In genomic region chr1:139421521-139421874, GRCm38 (mm10) we compare ENCODE assay signal across 8 mouse cellular contexts. TPM values are rescaled to one million over a fixed set of nuclear protein-coding genes. Genes with fewer than 3 reads are reported as not detected.
DNase-seq lines count a peak whose midpoint lies in the region; ATAC-seq and TF ChIP-seq lines count a peak whose summit lies in the region.

No protein-coding gene starts in this region.

- peaks cover 11% of the 10 kb centered on the region for H3K36me3 ChIP-seq in C2C12 (ENCODE audit: control insufficient read depth, insufficient read depth)
- peaks cover 5% of the 10 kb centered on the region; the same call in 1 of the 2 replicates for H3K36me3 ChIP-seq in forebrain, embryonic 13.5 days (ENCODE audit: poor library complexity, severe bottlenecking)
- peaks cover 4% of the 10 kb centered on the region; the same call in 1 of the 2 replicates for H3K36me3 ChIP-seq in liver, embryonic 13.5 days

- H3K4me3 ChIP-seq in cerebellum, adult 2 months (replicated peaks; ENCODE audit: insufficient read depth, low read depth, low read length): peak overlapping the region; percentile 97
- H3K4me3 ChIP-seq in C2C12 (ENCODE audit: insufficient read depth, poor library complexity, severe bottlenecking): peak overlapping the region; percentile 89
- H3K4me3 ChIP-seq in forebrain, embryonic 13.5 days: peak overlapping the region; percentile 87
- peak overlapping the region; percentile 89 for H3K4me3 ChIP-seq in liver, embryonic 13.5 days (replicated peaks)

- H3K79me3 ChIP-seq in C2C12 (ENCODE audit: low read depth): peaks cover 34% of the 10 kb centered on the region

- no peak for TF ChIP-seq POLR2A in cerebellum, adult 2 months (IDR thresholded peaks at IDR 0.05; ENCODE audit: borderline replicate concordance, insufficient read depth, low read length)

- H3K4me1 ChIP-seq in cerebellum, adult 2 months (ENCODE audit: control insufficient read depth, insufficient read depth, low read length): peaks cover 6% of the 10 kb centered on the region; the same call in 1 of the 2 replicates
- peaks cover 35% of the 10 kb centered on the region for H3K4me1 ChIP-seq in forebrain, embryonic 13.5 days
- peaks cover 39% of the 10 kb centered on the region for H3K4me1 ChIP-seq in liver, embryonic 13.5 days (replicated peaks)

- H3K27me3 ChIP-seq in cerebellum, adult 2 months (ENCODE audit: control insufficient read depth, insufficient read depth, low read length): no peaks in the 10 kb centered on the region
- no peaks in the 10 kb centered on the region for H3K27me3 ChIP-seq in C2C12 (ENCODE audit: control insufficient read depth, insufficient read depth, insufficient read length)
- no peaks in the 10 kb centered on the region for H3K27me3 ChIP-seq in forebrain, embryonic 13.5 days
- no peaks in the 10 kb centered on the region for H3K27me3 ChIP-seq in liver, embryonic 13.5 days

- no peak overlapping the region for H3K27ac ChIP-seq in cerebellum, adult 2 months (ENCODE audit: insufficient read depth, low read length)
- H3K27ac ChIP-seq in forebrain, embryonic 13.5 days: 0 out of 2 replicates have a peak overlapping the region, but pooled peaks have one; percentile 82
- H3K27ac ChIP-seq in liver, embryonic 13.5 days: peak overlapping the region; percentile 84

- H3K79me2 ChIP-seq in C2C12 (ENCODE audit: control insufficient read depth, insufficient read depth): peaks cover 43% of the 10 kb centered on the region

- no peak for TF ChIP-seq CTCF in cerebellum, adult 2 months (IDR thresholded peaks at IDR 0.05; ENCODE audit: borderline replicate concordance, insufficient read depth, low read depth, low read length)
- TF ChIP-seq CTCF in C2C12 (IDR thresholded peaks at IDR 0.05; ENCODE audit: control insufficient read depth, insufficient read depth, insufficient read length): no peak

- H3ac ChIP-seq in C2C12 (ENCODE audit: control insufficient read depth, insufficient read length, low read depth): peak overlapping the region; percentile 64

- 2% methylated on average over 8 of the region's 8 CpGs for WGBS in cerebellum, adult 2 months
- 3% methylated on average over 8 of the region's 8 CpGs for WGBS in forebrain, embryonic 13.5 days
- 4% methylated on average over 8 of the region's 8 CpGs for WGBS in liver, embryonic 13.5 days (ENCODE audit: insufficient replicate concordance)

- no peak for DNase-seq in cerebellum, adult 2 months
- DNase-seq in cerebellum, adult 8-10 months: no peak
- no peak for DNase-seq in liver, embryonic 13.5 days
- no peak for DNase-seq in right cerebral cortex, postnatal 36 days (ENCODE audit: low spot score in 2 of 2)
- no peak for DNase-seq in Muller cell, postnatal 12 days (ENCODE audit: inconsistent ontology term)
- DNase-seq in T-cell, adult 2 months (ENCODE audit: low spot score): no peak

- H3K9me3 ChIP-seq in forebrain, embryonic 13.5 days (replicated peaks): no peaks in the 10 kb centered on the region
- H3K9me3 ChIP-seq in liver, embryonic 13.5 days (replicated peaks): no peaks in the 10 kb centered on the region

- H3K4me2 ChIP-seq in forebrain, embryonic 13.5 days: peak overlapping the region; percentile 73
- peak overlapping the region; percentile 89 for H3K4me2 ChIP-seq in liver, embryonic 13.5 days

- peak; percentile 19; the same call in 1 of the 2 replicates for ATAC-seq in forebrain, embryonic 13.5 days
- ATAC-seq in liver, embryonic 13.5 days (ENCODE audit: low read depth): peak; percentile 29

- peak overlapping the region; percentile 94 for H3K9ac ChIP-seq in forebrain, embryonic 13.5 days
- H3K9ac ChIP-seq in liver, embryonic 13.5 days: peak overlapping the region; percentile 95

TF ChIP-seq in C2C12, 6 proteins besides CTCF, POLR2A, EP300 and RAD21:
- no peak for TF ChIP-seq MYOD1 (IDR thresholded peaks at IDR 0.05; ENCODE audit: control insufficient read depth, insufficient read length, low read depth)
TF ChIP-seq in C2C12: peak in this region for 0.

RNA-seq across cellular contexts. Expression of gene Zbtb41, which starts 0.6 kb away (rescaled TPM):
- 7.4 and 7.7 TPM in 2 replicates for polyA plus RNA-seq in cerebellum, adult 2 months (2012; rRNA removed)
- polyA plus RNA-seq in C2C12 (2012; fragmentation: generic; extraction: Trizol): 2.9 TPM
- polyA plus RNA-seq in forebrain, embryonic 13.5 days (2015; fragmentation: Nextera tagmentation; extraction: Ambion mirVana): 13.4 and 15.7 TPM in 2 replicates
- 2.9 and 3.9 TPM in 2 replicates for polyA plus RNA-seq in liver, embryonic 13.5 days (2015; fragmentation: Nextera tagmentation; extraction: Ambion mirVana)

RNA-seq across cellular contexts. Expression of gene Aspm, which starts 33.1 kb away (rescaled TPM):
- 0.07 and 0.32 TPM in 2 replicates for polyA plus RNA-seq in cerebellum, adult 2 months (2012; rRNA removed)
- polyA plus RNA-seq in C2C12 (2012; fragmentation: generic; extraction: Trizol): 4.3 TPM
- 20.5 and 21.3 TPM in 2 replicates for polyA plus RNA-seq in forebrain, embryonic 13.5 days (2015; fragmentation: Nextera tagmentation; extraction: Ambion mirVana)
- 8.9 and 11.5 TPM in 2 replicates for polyA plus RNA-seq in liver, embryonic 13.5 days (2015; fragmentation: Nextera tagmentation; extraction: Ambion mirVana)

RNA-seq across cellular contexts. Expression of gene Crb1, which starts 44.6 kb away (rescaled TPM):
- 0.21 and 0.25 TPM in 2 replicates for polyA plus RNA-seq in cerebellum, adult 2 months (2012; rRNA removed)
- polyA plus RNA-seq in C2C12 (2012; fragmentation: generic; extraction: Trizol): not detected
- 2.5 TPM in 2 replicates for polyA plus RNA-seq in forebrain, embryonic 13.5 days (2015; fragmentation: Nextera tagmentation; extraction: Ambion mirVana)
- not detected in 2 replicates for polyA plus RNA-seq in liver, embryonic 13.5 days (2015; fragmentation: Nextera tagmentation; extraction: Ambion mirVana)
